17 mouse cellular contexts compared by ENCODE assay signal in genomic region chr4:105301547-105301946, GRCm38 (mm10).
DNase-seq lines count a peak whose midpoint lies in the region; ATAC-seq and TF ChIP-seq lines count a peak whose summit lies in the region.
"Had no signal": no experiment of that assay in that cellular context is flagged by ENCODE, and none has a peak within 500 bp of the region (broad histone marks: within the 10 kb centered on the region; RNA-seq: fewer than 3 reads in every experiment).

No protein-coding gene starts in this region.

- no peak for TF ChIP-seq POLR2A in CH12.LX (IDR thresholded peaks at IDR 0.05; ENCODE audit: low read depth, low read length)

- in situ Hi-C loops in CH12.LX (cut with MboI; ENCODE audit: low pct_ligation_motif_present, low pct_unique_long_range_greater_than_20kb, low sequenced_read_pairs): no loop called here

- dilution Hi-C loops in CH12.LX (cut with MboI; ENCODE audit: extremely low pct_ligation_motif_present, extremely low pct_unique_long_range_greater_than_20kb, low sequenced_read_pairs): no loop called here

- ATAC-seq in kidney, postnatal 0 days (replicated peaks; ENCODE audit: low FRiP score, low read depth): no peak
- no peak for ATAC-seq in kidney, embryonic 16.5 days (ENCODE audit: low FRiP score, low TSS enrichment)
- ATAC-seq: forebrain, embryonic 13.5 days; forebrain, postnatal 0 days; intestine, embryonic 16.5 days had no signal

- H3K9me3 ChIP-seq in kidney, postnatal 0 days (replicated peaks; ENCODE audit: low read length): no peaks in the 10 kb centered on the region
- peaks cover 3% of the 10 kb centered on the region; the same call in 1 of the 2 replicates for H3K9me3 ChIP-seq in kidney, embryonic 16.5 days (ENCODE audit: low read length)
- H3K9me3 ChIP-seq in CH12.LX (replicated peaks; ENCODE audit: low read length) (no peaks in the 10 kb centered on the region), E14TG2a.4 (ENCODE audit: low read length) (peaks cover 4% of the 10 kb centered on the region; the same call in 1 of the 2 replicates)
- H3K9me3 ChIP-seq: heart, embryonic 12.5 days had no signal

- no peaks in the 10 kb centered on the region for H3K4me1 ChIP-seq in kidney, postnatal 0 days (replicated peaks; ENCODE audit: insufficient read depth, low read length)
- no peaks in the 10 kb centered on the region for H3K4me1 ChIP-seq in kidney, embryonic 16.5 days (ENCODE audit: insufficient read depth, low read length)
- H3K4me1 ChIP-seq in CH12.LX (ENCODE audit: control insufficient read depth in 1 of 2, insufficient read depth in 2 of 2) (peaks cover 0 to 25% of the 10 kb centered on the region in 2 experiments; a peak in 2 of 4 replicates), E14TG2a.4 (replicated peaks; ENCODE audit: low read depth, low read length) (peaks cover 40% of the 10 kb centered on the region)
- H3K4me1 ChIP-seq: embryonic facial prominence, embryonic 10.5 days; forebrain, embryonic 13.5 days; hindbrain, embryonic 10.5 days had no signal

- no peak for DNase-seq in kidney, postnatal 0 days (ENCODE audit: low spot score)
- DNase-seq in CH12.LX (ENCODE audit: extremely low read depth): no peak
- peak; percentile 80 for DNase-seq in ZHBTc4 (ENCODE audit: low read depth, low spot score)
- no peak for DNase-seq in left cerebral cortex, adult 9 months (ENCODE audit: low spot score in 2 of 2)
- DNase-seq: adrenal gland, postnatal 14 days; cerebellum, adult 11-12 months; cerebellum, postnatal 10 days; forebrain, postnatal 0 days; heart, adult 18-20 months had no signal

- H3K79me2 ChIP-seq in CH12.LX (replicated peaks; ENCODE audit: control insufficient read depth, extremely low read depth, insufficient read depth, poor library complexity, severe bottlenecking): no peaks in the 10 kb centered on the region

- peak; percentile 51 for TF ChIP-seq RAD21 in CH12.LX (IDR thresholded peaks at IDR 0.05; ENCODE audit: low read depth, low read length)

- no peaks in the 10 kb centered on the region for H3K36me3 ChIP-seq in kidney, postnatal 0 days (ENCODE audit: insufficient read depth, low read length)
- no peaks in the 10 kb centered on the region for H3K36me3 ChIP-seq in kidney, embryonic 16.5 days (ENCODE audit: insufficient read depth, low read length)
- no peaks in the 10 kb centered on the region for H3K36me3 ChIP-seq in CH12.LX (replicated peaks in 1 of 2; ENCODE audit: control insufficient read depth in 1 of 2, insufficient read depth in 1 of 2, low read length in 1 of 2)
- no peaks in the 10 kb centered on the region for H3K36me3 ChIP-seq in E14TG2a.4 (ENCODE audit: insufficient read depth, low read length)
- H3K36me3 ChIP-seq: embryonic facial prominence, embryonic 10.5 days; heart, embryonic 12.5 days; hindbrain, embryonic 10.5 days had no signal

- no peak overlapping the region for H3K27ac ChIP-seq in kidney, postnatal 0 days
- H3K27ac ChIP-seq in kidney, embryonic 16.5 days (ENCODE audit: low read length): no peak overlapping the region
- H3K27ac ChIP-seq in CH12.LX (ENCODE audit: insufficient read depth, low read depth): no peak overlapping the region
- H3K27ac ChIP-seq: embryonic facial prominence, embryonic 10.5 days; forebrain, embryonic 13.5 days; hindbrain, embryonic 10.5 days; hindbrain, embryonic 14.5 days had no signal

- no peak overlapping the region for H3K4me2 ChIP-seq in kidney, postnatal 0 days (ENCODE audit: low read length)
- no peak overlapping the region for H3K4me2 ChIP-seq in kidney, embryonic 16.5 days (replicated peaks; ENCODE audit: low read depth, low read length)
- H3K4me2 ChIP-seq in CH12.LX (ENCODE audit: insufficient read depth, low read depth, poor library complexity, severe bottlenecking): no peak overlapping the region
- H3K4me2 ChIP-seq: forebrain, embryonic 13.5 days; heart, embryonic 12.5 days; hindbrain, embryonic 14.5 days had no signal

- peak; percentile 22 for TF ChIP-seq CTCF in kidney, postnatal 0 days (IDR thresholded peaks at IDR 0.05; ENCODE audit: low read depth)
- TF ChIP-seq CTCF in CH12.LX (conservative IDR thresholded peaks at IDR 0.05 in 1 of 2, IDR thresholded peaks at IDR 0.05 in 1 of 2; ENCODE audit: low read depth in 2 of 2, low read length in 2 of 2) (peak in 1 of 2 experiments; percentile 56; a peak in 2 of 4 replicates), E14TG2a.4 (conservative IDR thresholded peaks at IDR 0.05; ENCODE audit: low read length) (peak; percentile 36)

- WGBS in kidney, postnatal 0 days: 73% methylated on average over 1 of the region's 1 CpGs
- 72% methylated on average over 1 of the region's 1 CpGs for WGBS in kidney, embryonic 16.5 days

- H3K9ac ChIP-seq in kidney, postnatal 0 days (ENCODE audit: low read depth, low read length): no peak overlapping the region
- no peak overlapping the region for H3K9ac ChIP-seq in kidney, embryonic 16.5 days (replicated peaks; ENCODE audit: low read length)
- no peak overlapping the region for H3K9ac ChIP-seq in CH12.LX (ENCODE audit: insufficient read depth, low read depth)
- H3K9ac ChIP-seq: forebrain, embryonic 13.5 days; forebrain, postnatal 0 days; heart, embryonic 12.5 days; hindbrain, embryonic 14.5 days had no signal

- H3K4me3 ChIP-seq in kidney, postnatal 0 days (replicated peaks; ENCODE audit: low read depth, low read length): no peak overlapping the region
- no peak overlapping the region for H3K4me3 ChIP-seq in kidney, embryonic 16.5 days (ENCODE audit: low read length)
- H3K4me3 ChIP-seq in CH12.LX (replicated peaks in 1 of 3; ENCODE audit: low read depth in 2 of 3, low read length in 2 of 3, poor library complexity in 1 of 3): no peak overlapping the region
- H3K4me3 ChIP-seq in E14TG2a.4 (replicated peaks; ENCODE audit: low read length): no peak overlapping the region
- H3K4me3 ChIP-seq: embryonic facial prominence, embryonic 10.5 days; forebrain, embryonic 13.5 days; heart, embryonic 12.5 days; hindbrain, embryonic 10.5 days had no signal

- no peaks in the 10 kb centered on the region for H3K27me3 ChIP-seq in kidney, postnatal 0 days (ENCODE audit: insufficient read depth, low read length)
- no peaks in the 10 kb centered on the region for H3K27me3 ChIP-seq in kidney, embryonic 16.5 days (ENCODE audit: insufficient read depth, low read length)
- no peaks in the 10 kb centered on the region for H3K27me3 ChIP-seq in CH12.LX (replicated peaks)
- peaks cover 7% of the 10 kb centered on the region; the same call in 1 of the 2 replicates for H3K27me3 ChIP-seq in E14TG2a.4 (ENCODE audit: insufficient read depth, low read length)
- H3K27me3 ChIP-seq: forebrain, embryonic 13.5 days; heart, embryonic 12.5 days had no signal

- TF ChIP-seq EP300 in CH12.LX (IDR thresholded peaks at IDR 0.05; ENCODE audit: low read length): no peak

TF ChIP-seq in CH12.LX, 34 proteins besides CTCF, POLR2A, EP300 and RAD21:
- TF ChIP-seq ZNF384 (IDR thresholded peaks at IDR 0.05; ENCODE audit: low read depth, low read length): peak; percentile 22; the same call in 1 of the 2 replicates
- TF ChIP-seq GABPA (IDR thresholded peaks at IDR 0.05; ENCODE audit: insufficient replicate concordance, low read depth, low read length): no peak
- TF ChIP-seq MYC (IDR thresholded peaks at IDR 0.05; ENCODE audit: low read depth, low read length): peak; percentile 67; the same call in 1 of the 2 replicates
- TF ChIP-seq SMC3 (IDR thresholded peaks at IDR 0.05; ENCODE audit: low read depth, low read length): peak; percentile 65
- TF ChIP-seq ZKSCAN1 (IDR thresholded peaks at IDR 0.05; ENCODE audit: borderline replicate concordance, low read depth, low read length): no peak
